Mouse (Mus musculus) megakaryocyte-erythroid progenitor cell, adult 5-6 weeks (primary cell): Measurements from ENCODE around the gene Fgfbp1. TPM values are rescaled to one million over a fixed set of nuclear protein-coding genes. Genes with fewer than 3 reads are reported as not detected.

ENCODE experiments used
- ATAC-seq: replicated peaks from 2 replicates; pipeline ENCODE4 v1.8.0; 2016; ENCODE audit warnings: mild to moderate bottlenecking, inconsistent platforms; ENCODE audit not compliant: severe bottlenecking, poor library complexity, low FRiP score, low TSS enrichment
- total RNA-seq, 2 experiments: library from RNA; stranded (forward) in 1 of 2; stranded (reverse) in 1 of 2; fragments of 200-1000, 215-1000 nt in 1 of 2; fragments of >200 nt in 1 of 2; fragmentation: Nextera tagmentation in 1 of 2; gene quantifications; 2 replicates each; pipeline ENCODE4 v1.2.3; 2014 to 2017

Gene Fgfbp1
- total RNA-seq, 2 experiments from 2014 or later, result not detected

DNA sequence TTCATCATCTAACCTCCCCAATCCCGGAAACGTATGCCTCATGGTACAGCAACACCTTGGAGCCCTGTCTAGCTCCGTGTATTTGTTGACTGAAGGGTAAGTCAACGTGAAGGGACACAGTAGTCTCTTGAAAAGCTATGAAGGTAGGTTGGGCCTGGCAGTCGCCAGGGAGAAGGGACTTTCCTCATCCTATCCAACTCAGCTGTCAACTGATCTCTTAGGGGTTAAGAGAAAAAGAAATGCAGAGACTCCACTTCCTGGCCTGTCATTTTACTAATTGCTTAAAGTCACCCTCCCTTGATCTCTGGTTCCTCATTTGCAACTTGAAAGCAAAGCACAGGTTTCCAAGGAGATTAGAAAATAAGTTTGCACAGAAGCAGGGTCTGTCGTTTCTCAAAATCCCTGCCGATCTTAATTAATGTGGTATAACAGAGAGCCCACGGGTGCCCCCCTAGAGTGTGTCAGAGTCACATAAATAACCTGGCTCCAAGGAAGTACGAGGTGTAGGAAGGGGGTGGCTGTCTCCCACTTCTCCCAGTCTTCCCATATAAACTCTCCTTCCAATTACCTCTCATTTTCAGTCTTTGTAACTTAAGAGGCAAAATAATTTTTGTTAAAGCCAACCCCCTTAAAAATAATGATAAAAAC, 34.1 kb downstream of the Fgfbp1 start:
- ATAC-seq, result no peak

- ATAC-seq, result no peak
Measured at GRCm38 (mm10) chr5:43933269-43933668, 48.3 kb downstream of the Fgfbp1 start.

Other genes starting within 250 kb of the Fgfbp1 start
- 1.7 TPM in 1 of 2 replicates, not detected in the other for gene Bst1, start 162.9 kb downstream of the Fgfbp1 start, total RNA-seq (2014; fragmentation: Nextera tagmentation)
- gene Bst1, start 162.9 kb downstream of the Fgfbp1 start, total RNA-seq (2017), result 0.38 TPM in 1 of 2 replicates, not detected in the other
- gene Fbxl5, start 160.1 kb downstream of the Fgfbp1 start, total RNA-seq (2014; fragmentation: Nextera tagmentation), result 23.3 and 36.0 TPM in 2 replicates
- gene Fbxl5, start 160.1 kb downstream of the Fgfbp1 start, total RNA-seq (2017), result 27.5 and 52.1 TPM in 2 replicates
- 0.74 and 1.2 TPM in 2 replicates for gene Cd38, start 113.2 kb downstream of the Fgfbp1 start, total RNA-seq (2014; fragmentation: Nextera tagmentation)
- gene Cd38, start 113.2 kb downstream of the Fgfbp1 start, total RNA-seq (2017), result 0.57 TPM in 1 of 2 replicates, not detected in the other
- gene Gm7879, start 68.6 kb downstream of the Fgfbp1 start, total RNA-seq (2014; fragmentation: Nextera tagmentation), result 2.8 and 3.9 TPM in 2 replicates
- 5.5 and 24.2 TPM in 2 replicates for gene Gm7879, start 68.6 kb downstream of the Fgfbp1 start, total RNA-seq (2017)
- 2.3 TPM in 1 of 2 replicates, not detected in the other for gene Prom1, start 120.3 kb upstream of the Fgfbp1 start, total RNA-seq (2014; fragmentation: Nextera tagmentation)
- 0.28 TPM in 1 of 2 replicates, not detected in the other for gene Prom1, start 120.3 kb upstream of the Fgfbp1 start, total RNA-seq (2017)
- gene Tapt1, start 244.8 kb upstream of the Fgfbp1 start, total RNA-seq (2014; fragmentation: Nextera tagmentation), result 111 and 116 TPM in 2 replicates
- gene Tapt1, start 244.8 kb upstream of the Fgfbp1 start, total RNA-seq (2017), result 125 and 173 TPM in 2 replicates